Mouse (Mus musculus) small intestine, adult 2 months (tissue): ENCODE data around the gene Stxbp3. TPM values are rescaled to one million over a fixed set of nuclear protein-coding genes. Genes with fewer than 3 reads are reported as not detected.

ENCODE experiments used
- H3K27ac ChIP-seq: fragments of 200-500 bp; 2 replicates; pipeline ENCODE4 v1.5.1; 2012; ENCODE audit warnings: low read depth, low read length, control low read depth, inconsistent platforms; ENCODE audit not compliant: insufficient read depth
- H3K27me3 ChIP-seq: fragments of 200-500 bp; 2 replicates; pipeline ENCODE4 v1.6.1; 2012; ENCODE audit warnings: mild to moderate bottlenecking, moderate library complexity, low read length, inconsistent platforms; ENCODE audit not compliant: control insufficient read depth, insufficient read depth
- H3K36me3 ChIP-seq: fragments of 200-500 bp; 2 replicates; pipeline ENCODE4 v1.6.1; 2012; ENCODE audit warnings: mild to moderate bottlenecking, low read length, control low read depth, inconsistent platforms; ENCODE audit not compliant: control insufficient read depth, insufficient read depth
- H3K4me1 ChIP-seq: fragments of 200-500 bp; 2 replicates; pipeline ENCODE4 v1.6.1; 2012; ENCODE audit warnings: low read length, inconsistent platforms, mixed read lengths; ENCODE audit not compliant: control insufficient read depth, insufficient read depth, insufficient read length
- H3K4me3 ChIP-seq: fragments of 200-500 bp; 2 replicates; pipeline ENCODE4 v1.5.1; 2012; ENCODE audit warnings: low read depth, mild to moderate bottlenecking, control low read depth, inconsistent platforms, low read length, moderate library complexity
- CTCF ChIP-seq: fragments of 200-500 bp; IDR thresholded peaks from 2 replicates; pipeline ENCODE4 v1.5.1; 2012; ENCODE audit warnings: low read depth, mild to moderate bottlenecking, control low read depth, inconsistent platforms, low read length, moderate library complexity, mixed read lengths; ENCODE audit not compliant: insufficient replicate concordance, insufficient read length; ENCODE audit errors: extremely low read depth
- POLR2A ChIP-seq: fragments of 200-500 bp; IDR thresholded peaks from 2 replicates; pipeline ENCODE4 v1.6.1; 2012; ENCODE audit warnings: low read depth, mild to moderate bottlenecking, control low read depth, inconsistent platforms, low read length, moderate library complexity
- WGBS: fragments of 180-500 bp; shearing (Covaris S2); methylation state at CpG from one replicate; pipeline ENCODE4 v1.1.7; 2018; 5-methylcytosine and 5-hydroxymethylcytosine counted together
- polyA plus RNA-seq: library from polyadenylated mRNA; depleted of rRNA; stranded (reverse); fragments of >200 nt; gene quantifications from 2 replicates; pipeline ENCODE4 v1.2.3, GENCODE M21; 2012

Gene Stxbp3
- polyA plus RNA-seq, 1 experiment = 4.5 TPM

DNA sequence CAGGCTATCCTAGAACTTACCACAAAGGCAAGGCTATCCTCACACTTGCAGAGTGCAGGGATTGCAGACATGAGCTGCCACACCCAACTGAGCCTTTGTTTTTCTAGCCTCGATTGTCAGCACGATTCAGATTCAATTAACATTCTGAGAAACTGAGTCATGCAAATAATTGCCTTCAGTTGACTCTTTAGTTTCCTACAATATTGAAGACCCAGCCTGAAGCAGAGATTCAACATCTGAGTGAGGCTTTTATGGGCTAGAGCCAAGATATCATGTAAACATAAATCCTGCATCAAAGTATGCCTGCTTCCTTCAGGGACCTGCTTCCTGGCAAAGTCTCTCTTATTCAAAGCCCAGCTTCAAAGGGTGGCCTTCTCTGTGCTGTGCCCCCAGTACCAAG, 76.6 kb downstream of the Stxbp3 start:
- Histone ChIP-seq H3K4me1 (peaks cover 15% of the 10 kb centered on the region), H3K4me3 (no peak overlapping the region), H3K27me3 (no peaks in the 10 kb centered on the region), H3K27ac (no peak overlapping the region), H3K36me3 (no peaks in the 10 kb centered on the region)
- 38% methylated on average over 2 of the region's 2 CpGs for WGBS
- no peak for TF ChIP-seq CTCF
- TF ChIP-seq POLR2A = no peak

DNA sequence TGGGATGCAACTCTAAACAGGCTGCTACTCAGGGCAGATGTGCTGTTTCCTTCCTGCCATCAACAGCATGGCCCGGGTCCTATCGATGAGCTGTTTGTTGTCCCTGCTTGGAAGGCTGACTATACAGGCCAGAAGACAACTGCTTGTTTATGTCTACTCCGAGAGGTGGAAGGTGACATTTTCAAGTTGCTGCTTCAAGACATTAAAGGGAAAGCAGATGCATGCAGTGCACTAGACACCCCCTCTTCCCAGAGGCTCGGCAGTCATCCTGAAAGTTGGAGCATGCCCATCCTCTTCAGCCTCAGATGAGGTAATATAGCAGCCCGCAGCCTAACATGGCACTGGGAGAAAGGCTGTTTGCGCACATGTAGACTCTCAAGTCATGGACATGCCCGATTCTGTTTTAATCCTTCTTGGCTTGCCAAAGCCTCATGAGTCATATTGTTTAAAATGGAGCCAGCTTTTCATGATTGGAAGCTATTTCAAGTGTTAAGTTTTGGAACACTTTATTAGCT, 77.7 kb downstream of the Stxbp3 start:
- H3K27ac ChIP-seq = no peak overlapping the region
- H3K36me3 ChIP-seq = no peaks in the 10 kb centered on the region
- peaks cover 15% of the 10 kb centered on the region for H3K4me1 ChIP-seq
- H3K4me3 ChIP-seq = no peak overlapping the region
- no peaks in the 10 kb centered on the region for H3K27me3 ChIP-seq
- TF ChIP-seq CTCF (no peak), POLR2A (no peak)
- WGBS = 74% methylated on average over 7 of the region's 7 CpGs

DNA sequence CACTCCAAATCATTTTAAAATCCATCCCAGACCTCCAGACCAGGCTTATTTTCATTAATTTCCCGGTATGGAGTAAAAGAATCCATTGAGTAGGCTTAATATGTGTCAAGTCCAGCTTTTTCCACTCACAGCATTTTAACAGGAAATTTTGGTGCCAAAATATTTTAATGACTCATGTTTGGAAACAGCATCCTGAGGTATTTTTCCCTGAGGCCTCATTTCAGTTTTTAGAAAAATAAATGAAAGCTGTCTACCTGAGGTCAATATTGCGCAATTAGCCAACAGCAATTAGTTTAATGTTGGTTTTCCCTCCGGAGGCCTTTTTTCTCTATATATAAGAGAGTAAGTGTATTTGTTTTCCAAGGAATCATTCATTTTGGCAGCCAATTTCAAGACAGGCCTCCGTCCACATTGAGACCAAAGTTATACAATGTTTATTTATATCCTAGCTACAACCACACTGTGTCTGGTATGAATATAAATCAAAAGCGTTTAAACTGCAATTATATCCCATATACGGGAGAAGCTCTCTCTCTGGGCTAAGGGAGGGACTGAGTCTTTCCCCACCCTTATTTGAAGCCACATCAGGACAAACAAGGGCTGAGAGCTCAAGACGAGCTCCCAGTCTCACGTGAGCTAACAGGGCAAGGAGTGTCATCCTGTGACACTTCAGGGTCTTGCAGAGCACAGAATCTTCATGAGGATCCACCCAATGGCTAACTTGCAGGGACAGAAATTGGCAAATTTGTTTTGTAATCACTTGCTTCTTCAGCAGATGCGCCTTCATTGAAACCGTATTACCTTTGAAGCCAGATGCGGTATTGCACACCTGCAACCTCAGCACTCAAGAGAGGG, 80.5 kb downstream of the Stxbp3 start:
- Histone ChIP-seq H3K27me3 (no peaks in the 10 kb centered on the region), H3K4me3 (no peak overlapping the region), H3K4me1 (peaks cover 9% of the 10 kb centered on the region; the same call in 1 of the 2 replicates), H3K36me3 (no peaks in the 10 kb centered on the region), H3K27ac (no peak overlapping the region)
- TF ChIP-seq POLR2A = no peak
- no peak for TF ChIP-seq CTCF
- WGBS = 70% methylated on average over 11 of the region's 11 CpGs

- H3K27ac ChIP-seq = no peak overlapping the region
- no peaks in the 10 kb centered on the region for H3K36me3 ChIP-seq
- no peak overlapping the region for H3K4me3 ChIP-seq
- peaks cover 7% of the 10 kb centered on the region; the same call in 1 of the 2 replicates for H3K4me1 ChIP-seq
- 47% methylated on average over 9 of the region's 9 CpGs for WGBS
- no peaks in the 10 kb centered on the region for H3K27me3 ChIP-seq
- TF ChIP-seq CTCF = no peak
- TF ChIP-seq POLR2A = no peak
These were observed 82.8 kb downstream of the Stxbp3 start for GRCm38 (mm10) chr3:108757570-108757969.

- Histone ChIP-seq H3K4me1 (peaks cover 5% of the 10 kb centered on the region; the same call in 1 of the 2 replicates), H3K36me3 (no peaks in the 10 kb centered on the region), H3K4me3 (no peak overlapping the region), H3K27me3 (no peaks in the 10 kb centered on the region), H3K27ac (no peak overlapping the region)
- 65% methylated on average over 1 of the region's 1 CpGs for WGBS
- no peak for TF ChIP-seq POLR2A
- no peak for TF ChIP-seq CTCF
These were observed 84.2 kb downstream of the Stxbp3 start for GRCm38 (mm10) chr3:108756131-108756530.

- no peaks in the 10 kb centered on the region for H3K36me3 ChIP-seq
- TF ChIP-seq CTCF (no peak), POLR2A (no peak)
- WGBS = 81% methylated on average over 2 of the region's 2 CpGs
- no peak overlapping the region for H3K27ac ChIP-seq
- H3K4me3 ChIP-seq = no peak overlapping the region
- H3K27me3 ChIP-seq = no peaks in the 10 kb centered on the region
- peaks cover 5% of the 10 kb centered on the region; the same call in 1 of the 2 replicates for H3K4me1 ChIP-seq
These were observed 84.8 kb downstream of the Stxbp3 start for GRCm38 (mm10) chr3:108755542-108755941.

- Histone ChIP-seq H3K27ac (no peak overlapping the region), H3K27me3 (no peaks in the 10 kb centered on the region), H3K4me3 (no peak overlapping the region), H3K36me3 (no peaks in the 10 kb centered on the region), H3K4me1 (peaks cover 5% of the 10 kb centered on the region; the same call in 1 of the 2 replicates)
- 15% methylated on average over 1 of the region's 1 CpGs for WGBS
- TF ChIP-seq CTCF (no peak), POLR2A (no peak)
These were observed 85.8 kb downstream of the Stxbp3 start for GRCm38 (mm10) chr3:108754541-108754940.

DNA sequence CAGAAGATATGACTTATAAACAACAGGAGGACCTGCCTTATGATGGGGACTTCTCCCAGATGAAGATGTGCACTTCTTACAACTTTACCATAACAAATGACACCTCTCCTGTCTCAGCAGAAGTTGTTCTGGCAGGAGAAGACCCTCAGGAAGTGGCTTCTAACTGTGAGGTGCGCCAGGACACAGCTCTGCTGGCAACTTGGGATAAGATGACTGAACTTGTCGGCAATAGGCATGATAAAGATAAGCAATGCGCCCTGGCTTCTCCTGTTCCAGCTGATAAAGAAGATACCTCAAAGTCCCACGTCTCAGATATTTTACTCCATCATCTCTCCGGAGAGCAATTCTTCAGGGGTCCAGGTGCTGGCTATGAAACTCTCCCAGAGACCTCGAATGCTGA, 88.6 kb downstream of the Stxbp3 start:
- H3K4me1 ChIP-seq = no peaks in the 10 kb centered on the region
- H3K27ac ChIP-seq = no peak overlapping the region
- no peak for TF ChIP-seq CTCF
- no peaks in the 10 kb centered on the region for H3K36me3 ChIP-seq
- no peaks in the 10 kb centered on the region for H3K27me3 ChIP-seq
- WGBS = 63% methylated on average over 6 of the region's 6 CpGs
- no peak overlapping the region for H3K4me3 ChIP-seq
